Mouse (Mus musculus): Measurements from ENCODE around the gene Tbxas1. TPM values are rescaled to one million over a fixed set of nuclear protein-coding genes. Genes with fewer than 3 reads are reported as not detected.

Tbxas1 gene
- polyA plus RNA-seq, 1 experiment from 2014 or later, result 0.37 TPM

- no peak for TF ChIP-seq CTCF (IDR thresholded peaks at IDR 0.05)
- ATAC-seq (no peak), DNase-seq (ENCODE audit: low read depth, low spot score) (no peak)
- ChIA-PET CTCF (no interaction called here), POLR2A (interaction anchor here (0.6 kb wide), 1 partner anchor 210 kb away, joined by 3 read pairs; no protein-coding TSS in a partner anchor)
- no peaks in the 10 kb centered on the region for H3K27me3 ChIP-seq
- in situ Hi-C loops (cut with MboI; ENCODE audit: low pct_unique_long_range_greater_than_20kb), result no loop called here
Measured at GRCm38 (mm10) chr6:39057161-39057560, 182.0 kb downstream of the Tbxas1 start.

- ATAC-seq, result no peak
- in situ Hi-C loops (cut with MboI; ENCODE audit: low pct_unique_long_range_greater_than_20kb), result no loop called here
- TF ChIP-seq CTCF (IDR thresholded peaks at IDR 0.05), result no peak
- no peak for DNase-seq (ENCODE audit: low read depth, low spot score)
- ChIA-PET CTCF (no interaction called here), POLR2A (no interaction called here)
- no peaks in the 10 kb centered on the region for H3K27me3 ChIP-seq
Measured at GRCm38 (mm10) chr6:39058389-39058788, 183.2 kb downstream of the Tbxas1 start.

GRCm38 (mm10) chr6:39058936-39059335, 183.7 kb downstream of the Tbxas1 start:
- ChIA-PET POLR2A (no interaction called here), CTCF (interaction anchor here (1.3 kb wide), 1 partner anchor 10 kb away, joined by 3 read pairs; no protein-coding TSS in a partner anchor)
- no peak for TF ChIP-seq CTCF (IDR thresholded peaks at IDR 0.05)
- in situ Hi-C loops (cut with MboI; ENCODE audit: low pct_unique_long_range_greater_than_20kb), result no loop called here
- ATAC-seq (no peak), DNase-seq (ENCODE audit: low read depth, low spot score) (no peak)
- H3K27me3 ChIP-seq, result no peaks in the 10 kb centered on the region

- in situ Hi-C loops (cut with MboI; ENCODE audit: low pct_unique_long_range_greater_than_20kb), result no loop called here
Measured at GRCm38 (mm10) chr6:39059547-39060497, 184.6 kb downstream of the Tbxas1 start.

GRCm38 (mm10) chr6:39061180-39061579, 186.0 kb downstream of the Tbxas1 start:
- TF ChIP-seq CTCF (IDR thresholded peaks at IDR 0.05), result no peak
- in situ Hi-C loops (cut with MboI; ENCODE audit: low pct_unique_long_range_greater_than_20kb), result no loop called here
- ChIA-PET CTCF (no interaction called here), POLR2A (no interaction called here)
- ATAC-seq (no peak), DNase-seq (ENCODE audit: low read depth, low spot score) (no peak)
- no peaks in the 10 kb centered on the region for H3K27me3 ChIP-seq

More at GRCm38 (mm10) chr6:39059547-39060497, 184.6 kb downstream of the Tbxas1 start:
- DNase-seq (ENCODE audit: low read depth, low spot score) (no peak), ATAC-seq (no peak)
- H3K27me3 ChIP-seq, result no peaks in the 10 kb centered on the region
- ChIA-PET CTCF (interaction anchor here (1.3 kb wide), 1 partner anchor 9 kb away, joined by 3 read pairs; no protein-coding TSS in a partner anchor), POLR2A (no interaction called here)
- TF ChIP-seq CTCF (IDR thresholded peaks at IDR 0.05), result no peak

GRCm38 (mm10) chr6:39063541-39063940, 188.3 kb downstream of the Tbxas1 start:
- ATAC-seq, result no peak
- in situ Hi-C loops (cut with MboI; ENCODE audit: low pct_unique_long_range_greater_than_20kb), result no loop called here

GRCm38 (mm10) chr6:39066935-39067578, 191.9 kb downstream of the Tbxas1 start:
- DNase-seq (ENCODE audit: low read depth, low spot score) (peak; percentile 15), ATAC-seq (peak; percentile 70)
- H3K27me3 ChIP-seq, result no peaks in the 10 kb centered on the region
- in situ Hi-C loops (cut with MboI; ENCODE audit: low pct_unique_long_range_greater_than_20kb), result loop anchor here (5.0 kb wide), 2 partner anchors 150 to 340 kb away; no protein-coding TSS in a partner anchor
- peak; percentile 94 for TF ChIP-seq CTCF (IDR thresholded peaks at IDR 0.05)
- POLR2A ChIA-PET, result no interaction called here
- CTCF ChIA-PET, result interaction anchor here (1.0 to 1.5 kb wide), 4 partner anchors 12 to 417 kb away, joined by 3 to 6 read pairs (median 4); no protein-coding TSS in a partner anchor

More at GRCm38 (mm10) chr6:39063541-39063940, 188.3 kb downstream of the Tbxas1 start:
- no peaks in the 10 kb centered on the region for H3K27me3 ChIP-seq
- no peak for DNase-seq (ENCODE audit: low read depth, low spot score)
- CTCF ChIA-PET, result no interaction called here
- POLR2A ChIA-PET, result no interaction called here
- no peak for TF ChIP-seq CTCF (IDR thresholded peaks at IDR 0.05)

- no peaks in the 10 kb centered on the region for H3K27me3 ChIP-seq
- no peak for TF ChIP-seq CTCF (IDR thresholded peaks at IDR 0.05)
- ATAC-seq, result no peak
- in situ Hi-C loops (cut with MboI; ENCODE audit: low pct_unique_long_range_greater_than_20kb), result no loop called here
- ChIA-PET POLR2A (no interaction called here), CTCF (no interaction called here)
- no peak for DNase-seq (ENCODE audit: low read depth, low spot score)
Measured at GRCm38 (mm10) chr6:39072664-39073063, 197.5 kb downstream of the Tbxas1 start.

GRCm38 (mm10) chr6:39074186-39074585, 199.0 kb downstream of the Tbxas1 start:
- no peak for DNase-seq (ENCODE audit: low read depth, low spot score)
- H3K27me3 ChIP-seq, result no peaks in the 10 kb centered on the region
- no peak for ATAC-seq
- in situ Hi-C loops (cut with MboI; ENCODE audit: low pct_unique_long_range_greater_than_20kb), result no loop called here
- ChIA-PET POLR2A (no interaction called here), CTCF (interaction anchor here (1.0 to 1.2 kb wide), 2 partner anchors 14 to 354 kb away, joined by 3 to 4 read pairs; no protein-coding TSS in a partner anchor)
- no peak for TF ChIP-seq CTCF (IDR thresholded peaks at IDR 0.05)

GRCm38 (mm10) chr6:39076498-39076897, 201.3 kb downstream of the Tbxas1 start:
- ATAC-seq, result no peak
- ChIA-PET POLR2A (no interaction called here), CTCF (no interaction called here)
- H3K27me3 ChIP-seq, result no peaks in the 10 kb centered on the region
- no peak for TF ChIP-seq CTCF (IDR thresholded peaks at IDR 0.05)
- in situ Hi-C loops (cut with MboI; ENCODE audit: low pct_unique_long_range_greater_than_20kb), result no loop called here
- no peak for DNase-seq (ENCODE audit: low read depth, low spot score)

- in situ Hi-C loops (cut with MboI; ENCODE audit: low pct_unique_long_range_greater_than_20kb), result no loop called here
- no peak for DNase-seq (ENCODE audit: low read depth, low spot score)
- no peaks in the 10 kb centered on the region for H3K27me3 ChIP-seq
- ChIA-PET POLR2A (no interaction called here), CTCF (no interaction called here)
- no peak for TF ChIP-seq CTCF (IDR thresholded peaks at IDR 0.05)
- no peak for ATAC-seq
Measured at GRCm38 (mm10) chr6:39104631-39105030, 229.4 kb downstream of the Tbxas1 start.

Measured in Patski (cell line).